Comparison of ENCODE assay signal across 28 mouse cellular contexts in genomic region chr4:125865728-125866127, GRCm38 (mm10).
DNase-seq lines count a peak whose midpoint lies in the region; ATAC-seq and TF ChIP-seq lines count a peak whose summit lies in the region.
"Had no signal": no experiment of that assay in that cellular context is flagged by ENCODE, and none has a peak within 500 bp of the region (broad histone marks: within the 10 kb centered on the region; RNA-seq: fewer than 3 reads in every experiment).

No protein-coding gene starts in this region.

- H3K27me3 ChIP-seq in embryonic facial prominence, embryonic 14.5 days (replicated peaks; ENCODE audit: control insufficient read depth, insufficient read depth, low read length), result no peaks in the 10 kb centered on the region
- no peaks in the 10 kb centered on the region for H3K27me3 ChIP-seq in embryonic facial prominence, embryonic 10.5 days (replicated peaks; ENCODE audit: low read depth, poor library complexity, severe bottlenecking)
- no peaks in the 10 kb centered on the region for H3K27me3 ChIP-seq in limb, embryonic 14.5 days (ENCODE audit: control insufficient read depth, insufficient read depth, low read length)
- H3K27me3 ChIP-seq: embryonic facial prominence, embryonic 12.5 days; embryonic facial prominence, embryonic 15.5 days; forebrain, embryonic 12.5 days had no signal

- no peak overlapping the region for H3K9ac ChIP-seq in embryonic facial prominence, embryonic 14.5 days (ENCODE audit: low read depth, low read length)
- no peak overlapping the region for H3K9ac ChIP-seq in limb, embryonic 14.5 days (ENCODE audit: low read depth, low read length, severe bottlenecking)
- H3K9ac ChIP-seq: embryonic facial prominence, embryonic 12.5 days; embryonic facial prominence, embryonic 15.5 days; forebrain, embryonic 12.5 days had no signal

- H3K4me2 ChIP-seq in embryonic facial prominence, embryonic 14.5 days (ENCODE audit: low read depth, low read length), result no peak overlapping the region
- no peak overlapping the region for H3K4me2 ChIP-seq in limb, embryonic 14.5 days (replicated peaks; ENCODE audit: low read depth, low read length, severe bottlenecking)
- H3K4me2 ChIP-seq: embryonic facial prominence, embryonic 12.5 days; embryonic facial prominence, embryonic 15.5 days; forebrain, embryonic 12.5 days had no signal

- no peaks in the 10 kb centered on the region for H3K9me3 ChIP-seq in embryonic facial prominence, embryonic 14.5 days (ENCODE audit: control insufficient read depth, low read length)
- no peaks in the 10 kb centered on the region for H3K9me3 ChIP-seq in embryonic facial prominence, embryonic 10.5 days
- no peaks in the 10 kb centered on the region for H3K9me3 ChIP-seq in limb, embryonic 14.5 days (ENCODE audit: control insufficient read depth, low read length)
- H3K9me3 ChIP-seq: embryonic facial prominence, embryonic 12.5 days; embryonic facial prominence, embryonic 15.5 days; forebrain, embryonic 10.5 days; forebrain, embryonic 12.5 days had no signal

- H3K27ac ChIP-seq in embryonic facial prominence, embryonic 14.5 days (replicated peaks; ENCODE audit: low read depth, low read length), result no peak overlapping the region
- no peak overlapping the region for H3K27ac ChIP-seq in embryonic facial prominence, embryonic 10.5 days (replicated peaks)
- no peak overlapping the region for H3K27ac ChIP-seq in limb, embryonic 14.5 days (replicated peaks; ENCODE audit: low read depth, low read length)
- H3K27ac ChIP-seq: embryonic facial prominence, embryonic 12.5 days; embryonic facial prominence, embryonic 15.5 days; forebrain, embryonic 10.5 days; forebrain, embryonic 12.5 days had no signal

- 62% methylated on average over 9 of the region's 9 CpGs for WGBS in embryonic facial prominence, embryonic 14.5 days
- 75% methylated on average over 9 of the region's 9 CpGs for WGBS in embryonic facial prominence, embryonic 10.5 days
- WGBS in limb, embryonic 14.5 days, result 60% methylated on average over 9 of the region's 9 CpGs

- peak; percentile 61 for DNase-seq in embryonic facial prominence, embryonic 14.5 days (ENCODE audit: low spot score)
- DNase-seq in embryonic facial prominence, embryonic 10.5 days (ENCODE audit: low spot score), result no peak
- peak; percentile 16 for DNase-seq in brain, adult 2 months (ENCODE audit: low read depth, low spot score)
- DNase-seq in limb, embryonic 14.5 days (ENCODE audit: low spot score), result no peak
- no peak for DNase-seq in spleen, postnatal 4 days (ENCODE audit: low spot score in 2 of 2)
- DNase-seq in right cerebral cortex, adult 2 months (ENCODE audit: low spot score in 2 of 2), result no peak
- DNase-seq: adrenal gland, adult 8-10 months; adrenal gland, postnatal 14 days; adrenal gland, postnatal 36 days; B cell, adult 2 months; cerebellum, adult 11 months; cerebellum, adult 18-20 months; cerebellum, adult 8-10 months; cerebellum, adult 9-11 months; cerebellum, postnatal 14 days; cerebellum, postnatal 36 days; embryo, embryonic 11 days had no signal

- peak; percentile 67 for ATAC-seq in embryonic facial prominence, embryonic 14.5 days (ENCODE audit: low read depth)
- ATAC-seq in limb, embryonic 14.5 days (ENCODE audit: low FRiP score, low read depth), result peak; percentile 82
- ATAC-seq: activated CD4-positive, CD25-positive, alpha-beta regulatory T cell, adult 4 months; CD4-positive, CD25-positive, alpha-beta regulatory T cell, adult 4 months; forebrain, embryonic 14.5 days; forebrain, embryonic 16.5 days; Patski had no signal

- H3K4me1 ChIP-seq in embryonic facial prominence, embryonic 14.5 days (ENCODE audit: control insufficient read depth, insufficient read depth, low read length), result no peaks in the 10 kb centered on the region; the same call in 1 of the 2 replicates
- peaks cover 23% of the 10 kb centered on the region for H3K4me1 ChIP-seq in embryonic facial prominence, embryonic 10.5 days
- H3K4me1 ChIP-seq in limb, embryonic 14.5 days (ENCODE audit: control insufficient read depth, insufficient read depth, low read length), result peaks cover 10% of the 10 kb centered on the region
- H3K4me1 ChIP-seq: embryonic facial prominence, embryonic 15.5 days; forebrain, embryonic 12.5 days had no signal

- no peaks in the 10 kb centered on the region for H3K36me3 ChIP-seq in embryonic facial prominence, embryonic 14.5 days (ENCODE audit: control insufficient read depth, insufficient read depth, low read length)
- H3K36me3 ChIP-seq in embryonic facial prominence, embryonic 10.5 days (replicated peaks), result no peaks in the 10 kb centered on the region
- H3K36me3 ChIP-seq in limb, embryonic 14.5 days (ENCODE audit: control insufficient read depth, insufficient read depth, low read length), result no peaks in the 10 kb centered on the region
- H3K36me3 ChIP-seq: embryonic facial prominence, embryonic 12.5 days; embryonic facial prominence, embryonic 15.5 days; forebrain, embryonic 10.5 days; forebrain, embryonic 12.5 days; G1E had no signal

- TF ChIP-seq POLR2A in limb, embryonic 14.5 days (IDR thresholded peaks at IDR 0.05; ENCODE audit: borderline replicate concordance, extremely low read depth, insufficient read depth, insufficient read length), result no peak

- no peak overlapping the region for H3K4me3 ChIP-seq in embryonic facial prominence, embryonic 14.5 days (ENCODE audit: low read depth, low read length)
- no peak overlapping the region for H3K4me3 ChIP-seq in embryonic facial prominence, embryonic 10.5 days
- no peak overlapping the region for H3K4me3 ChIP-seq in limb, embryonic 14.5 days (replicated peaks; ENCODE audit: low read length)
- H3K4me3 ChIP-seq: embryonic facial prominence, embryonic 12.5 days; embryonic facial prominence, embryonic 15.5 days; erythroblast, embryonic 14.5 days; forebrain, embryonic 10.5 days; forebrain, embryonic 12.5 days had no signal

Comparison
In these comparisons a context has a peak if more than half of its experiments do, and no peak if none do; other contexts are left out.
1. DNase-seq: peak in embryonic facial prominence, embryonic 14.5 days (single experiment) and brain, adult 2 months (single experiment); none in embryonic facial prominence, embryonic 10.5 days (single experiment), limb, embryonic 14.5 days (single experiment), spleen, postnatal 4 days (0 of 2) and right cerebral cortex, adult 2 months (0 of 2).